Mouse (Mus musculus): ENCODE results near the gene Lsmem1. TPM values are rescaled to one million over a fixed set of nuclear protein-coding genes. Genes with fewer than 3 reads are reported as not detected.
"Not testable (repeated sequence)": the region's sequence is repeated elsewhere in the genome, so short reads cannot be mapped to it uniquely, and the experiment has no call there.

Gene Lsmem1
- polyA plus RNA-seq, 1 experiment from 2014 or later: 26.9 TPM

DNA sequence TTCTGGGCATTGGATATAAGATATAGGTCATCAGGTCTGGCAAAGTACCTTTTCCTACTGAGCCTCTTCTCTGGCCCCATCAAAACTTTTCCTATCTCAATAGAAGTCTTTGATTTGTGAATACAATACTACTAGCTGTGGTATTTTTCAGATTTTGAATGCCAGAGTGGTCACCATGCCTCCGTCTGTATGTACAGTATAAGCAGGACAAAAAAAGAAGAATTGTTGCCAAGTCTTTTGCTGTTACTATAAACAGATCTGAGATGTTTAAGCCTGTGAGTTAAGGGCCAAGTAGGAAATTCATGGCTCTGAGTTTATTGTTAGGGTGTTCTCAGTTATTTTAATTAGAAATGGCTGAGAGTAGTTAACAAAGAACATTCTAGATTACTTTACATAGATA is 24.1 kb downstream of the Lsmem1 start:
- not testable (repeated sequence) for ATAC-seq (ENCODE audit: extremely low read depth, insufficient number of reproducible peaks, low FRiP score, low TSS enrichment); H3K4me2 ChIP-seq; H3K4me1 ChIP-seq; H3K27me3 ChIP-seq (replicated peaks); H3K9ac ChIP-seq; H3K36me3 ChIP-seq; H3K9me3 ChIP-seq; H3K4me3 ChIP-seq; H3K27ac ChIP-seq (replicated peaks)
- 30% methylated on average over 1 of the region's 1 CpGs for WGBS

GRCm38 (mm10) chr12:40171637-40172036 is 27.7 kb downstream of the Lsmem1 start:
- Histone ChIP-seq H3K9me3 (no peaks in the 10 kb centered on the region), H3K27ac (replicated peaks) (no peak overlapping the region), H3K4me2 (no peak overlapping the region), H3K4me1 (no peaks in the 10 kb centered on the region; the same call in 1 of the 2 replicates), H3K27me3 (replicated peaks) (no peaks in the 10 kb centered on the region), H3K4me3 (no peak overlapping the region), H3K36me3 (peaks cover 8% of the 10 kb centered on the region; the same call in 1 of the 2 replicates), H3K9ac (no peak overlapping the region)
- 83% methylated on average over 2 of the region's 2 CpGs for WGBS
- no peak for ATAC-seq (ENCODE audit: extremely low read depth, insufficient number of reproducible peaks, low FRiP score, low TSS enrichment)

DNA sequence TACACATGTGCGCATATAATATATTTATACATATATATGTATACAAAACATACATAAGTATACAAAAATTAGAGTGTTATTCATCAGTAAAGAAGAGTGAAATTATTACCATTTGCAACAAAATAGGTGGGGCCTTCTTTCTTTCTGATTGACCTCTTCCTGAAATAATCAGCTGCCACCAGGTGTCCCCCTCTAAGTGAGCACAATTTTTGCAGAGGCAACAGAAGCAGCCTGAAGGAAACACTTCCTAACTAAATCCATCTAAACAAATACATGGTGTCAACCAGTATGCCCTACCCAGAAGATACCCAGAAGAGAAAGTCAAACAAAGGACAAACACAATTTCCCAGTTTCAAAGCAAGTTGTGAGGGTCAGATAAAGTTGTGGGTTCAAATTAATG is 29.6 kb downstream of the Lsmem1 start:
- Histone ChIP-seq H3K4me3 (no peak overlapping the region), H3K4me1 (no peaks in the 10 kb centered on the region; the same call in 1 of the 2 replicates), H3K27ac (replicated peaks) (no peak overlapping the region), H3K9ac (no peak overlapping the region), H3K27me3 (replicated peaks) (no peaks in the 10 kb centered on the region), H3K4me2 (no peak overlapping the region), H3K36me3 (peaks cover 6% of the 10 kb centered on the region; the same call in 1 of the 2 replicates), H3K9me3 (no peaks in the 10 kb centered on the region)
- no peak for ATAC-seq (ENCODE audit: extremely low read depth, insufficient number of reproducible peaks, low FRiP score, low TSS enrichment)
- 90% methylated on average over 1 of the region's 1 CpGs for WGBS

GRCm38 (mm10) chr12:40164621-40165020 is 34.7 kb downstream of the Lsmem1 start:
- Histone ChIP-seq H3K4me1 (no peaks in the 10 kb centered on the region), H3K4me2 (no peak overlapping the region), H3K36me3 (no peaks in the 10 kb centered on the region), H3K4me3 (no peak overlapping the region), H3K27ac (replicated peaks) (no peak overlapping the region), H3K9ac (no peak overlapping the region), H3K9me3 (no peaks in the 10 kb centered on the region), H3K27me3 (replicated peaks) (no peaks in the 10 kb centered on the region)
- no peak for ATAC-seq (ENCODE audit: extremely low read depth, insufficient number of reproducible peaks, low FRiP score, low TSS enrichment)
- WGBS: 5% methylated on average over 2 of the region's 2 CpGs

GRCm38 (mm10) chr12:40160777-40161176 is 38.5 kb downstream of the Lsmem1 start:
- H3K4me3 ChIP-seq: no peak overlapping the region
- H3K9me3 ChIP-seq: no peaks in the 10 kb centered on the region
- no peaks in the 10 kb centered on the region for H3K36me3 ChIP-seq
- WGBS: 65% methylated on average over 2 of the region's 2 CpGs
- no peak overlapping the region for H3K9ac ChIP-seq
- no peak overlapping the region for H3K27ac ChIP-seq (replicated peaks)
- H3K4me1 ChIP-seq: no peaks in the 10 kb centered on the region
- ATAC-seq (ENCODE audit: extremely low read depth, insufficient number of reproducible peaks, low FRiP score, low TSS enrichment): no peak
- H3K4me2 ChIP-seq: no peak overlapping the region
- H3K27me3 ChIP-seq (replicated peaks): no peaks in the 10 kb centered on the region

- 78% methylated on average over 6 of the region's 6 CpGs for WGBS
- Histone ChIP-seq H3K36me3 (no peaks in the 10 kb centered on the region), H3K4me2 (no peak overlapping the region), H3K27me3 (replicated peaks) (no peaks in the 10 kb centered on the region), H3K27ac (replicated peaks) (no peak overlapping the region), H3K9me3 (no peaks in the 10 kb centered on the region), H3K4me3 (no peak overlapping the region), H3K9ac (no peak overlapping the region), H3K4me1 (no peaks in the 10 kb centered on the region)
- no peak for ATAC-seq (ENCODE audit: extremely low read depth, insufficient number of reproducible peaks, low FRiP score, low TSS enrichment)
Measured at GRCm38 (mm10) chr12:40154188-40154587, 45.1 kb downstream of the Lsmem1 start.

- WGBS: 50% methylated on average over 8 of the region's 8 CpGs
Measured at GRCm38 (mm10) chr12:40152353-40153069, 46.8 kb downstream of the Lsmem1 start.

GRCm38 (mm10) chr12:40147319-40147718 is 52.0 kb downstream of the Lsmem1 start:
- Histone ChIP-seq H3K4me2 (no peak overlapping the region), H3K9me3 (no peaks in the 10 kb centered on the region), H3K4me1 (no peaks in the 10 kb centered on the region), H3K27ac (replicated peaks) (no peak overlapping the region), H3K27me3 (replicated peaks) (peaks cover 3% of the 10 kb centered on the region; the same call in 1 of the 2 replicates), H3K9ac (no peak overlapping the region), H3K36me3 (no peaks in the 10 kb centered on the region), H3K4me3 (no peak overlapping the region)
- no peak for ATAC-seq (ENCODE audit: extremely low read depth, insufficient number of reproducible peaks, low FRiP score, low TSS enrichment)
- 41% methylated on average over 4 of the region's 4 CpGs for WGBS

More at GRCm38 (mm10) chr12:40152353-40153069, 46.8 kb downstream of the Lsmem1 start:
- Histone ChIP-seq H3K4me2 (no peak overlapping the region), H3K27ac (replicated peaks) (no peak overlapping the region), H3K27me3 (replicated peaks) (no peaks in the 10 kb centered on the region), H3K4me3 (no peak overlapping the region), H3K9ac (no peak overlapping the region), H3K36me3 (no peaks in the 10 kb centered on the region), H3K9me3 (no peaks in the 10 kb centered on the region), H3K4me1 (no peaks in the 10 kb centered on the region)
- ATAC-seq (ENCODE audit: extremely low read depth, insufficient number of reproducible peaks, low FRiP score, low TSS enrichment): no peak

- no peak overlapping the region for H3K9ac ChIP-seq
- 64% methylated on average over 5 of the region's 5 CpGs for WGBS
Measured at GRCm38 (mm10) chr12:40146510-40146909, 52.8 kb downstream of the Lsmem1 start.

DNA sequence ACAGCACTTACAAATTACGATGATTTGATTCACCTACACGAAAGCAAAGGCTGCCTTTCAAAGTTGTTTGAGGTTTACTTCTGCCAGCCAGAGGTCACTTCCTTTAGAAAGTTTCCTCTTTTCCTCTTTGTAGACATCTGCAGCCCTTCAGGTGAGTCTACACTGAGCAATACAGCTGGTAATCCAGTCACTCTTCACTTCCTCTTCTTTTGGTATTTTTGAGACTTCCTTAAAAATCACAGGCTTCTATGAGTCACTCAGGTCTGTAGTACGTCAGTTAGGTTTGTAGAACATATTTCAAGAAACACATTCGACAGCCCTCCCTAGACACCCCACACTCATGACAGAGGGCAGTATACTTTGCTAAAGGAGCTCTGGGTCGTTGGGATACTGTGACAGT is 58.6 kb downstream of the Lsmem1 start:
- Histone ChIP-seq H3K4me2 (no peak overlapping the region), H3K9me3 (no peaks in the 10 kb centered on the region), H3K4me3 (no peak overlapping the region), H3K27ac (replicated peaks) (no peak overlapping the region), H3K4me1 (no peaks in the 10 kb centered on the region), H3K27me3 (replicated peaks) (no peaks in the 10 kb centered on the region; the same call in 1 of the 2 replicates), H3K9ac (no peak overlapping the region), H3K36me3 (no peaks in the 10 kb centered on the region)
- 62% methylated on average over 5 of the region's 5 CpGs for WGBS
- ATAC-seq (ENCODE audit: extremely low read depth, insufficient number of reproducible peaks, low FRiP score, low TSS enrichment): no peak

More at GRCm38 (mm10) chr12:40146510-40146909, 52.8 kb downstream of the Lsmem1 start:
- peaks cover 3% of the 10 kb centered on the region; the same call in 1 of the 2 replicates for H3K27me3 ChIP-seq (replicated peaks)
- H3K36me3 ChIP-seq: no peaks in the 10 kb centered on the region
- no peaks in the 10 kb centered on the region for H3K4me1 ChIP-seq
- no peak overlapping the region for H3K27ac ChIP-seq (replicated peaks)
- ATAC-seq (ENCODE audit: extremely low read depth, insufficient number of reproducible peaks, low FRiP score, low TSS enrichment): no peak
- H3K9me3 ChIP-seq: no peaks in the 10 kb centered on the region
- no peak overlapping the region for H3K4me3 ChIP-seq
- H3K4me2 ChIP-seq: no peak overlapping the region

GRCm38 (mm10) chr12:40139484-40140245 is 59.6 kb downstream of the Lsmem1 start:
- H3K4me1 ChIP-seq: no peaks in the 10 kb centered on the region
- WGBS: 82% methylated on average over 8 of the region's 8 CpGs
- no peak for ATAC-seq (ENCODE audit: extremely low read depth, insufficient number of reproducible peaks, low FRiP score, low TSS enrichment)

More at GRCm38 (mm10) chr12:40139484-40140245, 59.6 kb downstream of the Lsmem1 start:
- H3K9me3 ChIP-seq: no peaks in the 10 kb centered on the region
- no peak overlapping the region for H3K9ac ChIP-seq
- H3K4me3 ChIP-seq: no peak overlapping the region
- no peaks in the 10 kb centered on the region for H3K36me3 ChIP-seq
- peaks cover 5% of the 10 kb centered on the region for H3K27me3 ChIP-seq (replicated peaks)
- H3K4me2 ChIP-seq: no peak overlapping the region
- no peak overlapping the region for H3K27ac ChIP-seq (replicated peaks)
